Mouse (Mus musculus): Measurements from ENCODE around the gene Pclo.
"Not testable (repeated sequence)": the region's sequence is repeated elsewhere in the genome, so short reads cannot be mapped to it uniquely, and the experiment has no call there.

Pclo gene

GRCm38 (mm10) chr5:14514631-14515523 lies at the start of gene Pclo:
Gene Pclo (plus strand): TSS chr5:14514918.
- peak; percentile 90 to 93 for DNase-seq

- not testable (repeated sequence) for DNase-seq
These were observed 20.3 kb upstream of the Pclo start for GRCm38 (mm10) chr5:14494431-14494830.

- DNase-seq: no peak
These were observed 6.2 kb upstream of the Pclo start for GRCm38 (mm10) chr5:14508522-14508921.

GRCm38 (mm10) chr5:14509621-14510020 lies 5.1 kb upstream of the Pclo start:
- DNase-seq: no peak

- DNase-seq: peak; percentile 31 to 58
These were observed 3.6 kb downstream of the Pclo start for GRCm38 (mm10) chr5:14518131-14518832.

- peak in 1 of 2 experiments; percentile 7 for DNase-seq
These were observed 7.3 kb downstream of the Pclo start for GRCm38 (mm10) chr5:14522006-14522405.

GRCm38 (mm10) chr5:14526038-14526437 lies 11.3 kb downstream of the Pclo start:
- peak; percentile 68 to 79 for DNase-seq

- peak in 1 of 2 experiments; percentile 53 for DNase-seq
These were observed 13.1 kb downstream of the Pclo start for GRCm38 (mm10) chr5:14527796-14528195.

GRCm38 (mm10) chr5:14531906-14532305 lies 17.2 kb downstream of the Pclo start:
- no peak for DNase-seq

GRCm38 (mm10) chr5:14539346-14539745 lies 24.6 kb downstream of the Pclo start:
- peak; percentile 61 to 62 for DNase-seq

GRCm38 (mm10) chr5:14539961-14540627 lies 25.4 kb downstream of the Pclo start:
- DNase-seq: no peak

- no peak for DNase-seq
These were observed 60.9 kb downstream of the Pclo start for GRCm38 (mm10) chr5:14575626-14576025.

GRCm38 (mm10) chr5:14591479-14591878 lies 76.8 kb downstream of the Pclo start:
- peak in 1 of 2 experiments; percentile 18 for DNase-seq

GRCm38 (mm10) chr5:14595426-14596013 lies 80.8 kb downstream of the Pclo start:
- no peak for DNase-seq

GRCm38 (mm10) chr5:14608318-14608717 lies 93.6 kb downstream of the Pclo start:
- no peak for DNase-seq

- peak; percentile 46 to 59 for DNase-seq
These were observed 106.4 kb downstream of the Pclo start for GRCm38 (mm10) chr5:14621146-14621545.

- DNase-seq: peak; percentile 55 to 58
These were observed 108.6 kb downstream of the Pclo start for GRCm38 (mm10) chr5:14623360-14623759.

- DNase-seq: peak; percentile 33 to 47
These were observed 126.5 kb downstream of the Pclo start for GRCm38 (mm10) chr5:14641260-14641659.

GRCm38 (mm10) chr5:14645856-14646255 lies 131.1 kb downstream of the Pclo start:
- peak; percentile 21 to 59 for DNase-seq

- DNase-seq: no peak
These were observed 145.9 kb downstream of the Pclo start for GRCm38 (mm10) chr5:14660637-14661036.

- DNase-seq: no peak
These were observed 147.5 kb downstream of the Pclo start for GRCm38 (mm10) chr5:14662180-14662579.

GRCm38 (mm10) chr5:14662603-14663002 lies 147.9 kb downstream of the Pclo start:
- no peak for DNase-seq

- no peak for DNase-seq
These were observed 165.7 kb downstream of the Pclo start for GRCm38 (mm10) chr5:14680419-14680818.
